Mouse (Mus musculus) heart, embryonic 11.5 days (tissue): ENCODE measurements around the gene Pibf1. TPM values are rescaled to one million over a fixed set of nuclear protein-coding genes. Genes with fewer than 3 reads are reported as not detected.

Source experiments
- polyA plus RNA-seq: library from polyadenylated mRNA; unstranded; fragments of >200 nt; fragmentation: Nextera tagmentation; extraction: Ambion mirVana; gene quantifications from 2 replicates; pipeline ENCODE4 v1.2.1, GENCODE M21; 2014

The Pibf1 gene
- polyA plus RNA-seq, 1 experiment from 2014 or later, result 16.7 TPM

Other genes with a start within 250 kb of the Pibf1 start
- gene Rpl36a-ps1, start 105.1 kb upstream of the Pibf1 start, polyA plus RNA-seq, result 1.0 and 1.8 TPM in 2 replicates
- 93.1 and 97.9 TPM in 2 replicates for gene Mzt1, start 53.3 kb upstream of the Pibf1 start, polyA plus RNA-seq
- 51.9 and 52.1 TPM in 2 replicates for gene Bora, start 53.2 kb upstream of the Pibf1 start, polyA plus RNA-seq
- 27.3 and 31.9 TPM in 2 replicates for gene Dis3, start 346 bp downstream of the Pibf1 start, polyA plus RNA-seq
- gene Klf5, start 199.3 kb downstream of the Pibf1 start, polyA plus RNA-seq, result 2.4 and 2.6 TPM in 2 replicates